Mouse (Mus musculus) midbrain, embryonic 12.5 days (tissue): ENCODE measurements around the gene Fam198a. TPM values are rescaled to one million over a fixed set of nuclear protein-coding genes. Genes with fewer than 3 reads are reported as not detected.

ENCODE experiments used
- ATAC-seq: fragments of 200-750 bp; cut with Nextera tagmentation; 2 replicates; pipeline ENCODE4 v1.8.0; 2017; ENCODE audit warnings: low read depth, moderate TSS enrichment, moderate library complexity; ENCODE audit not compliant: low FRiP score
- H3K27ac ChIP-seq: fragments of 300-500 bp; sonication (generic); replicated peaks from 2 replicates; pipeline ENCODE4 v1.5.1; 2016; ENCODE audit warnings: mild to moderate bottlenecking
- H3K27me3 ChIP-seq: fragments of 300-500 bp; sonication (generic); 2 replicates; pipeline ENCODE4 v1.6.1; 2016; ENCODE audit warnings: mild to moderate bottlenecking
- H3K36me3 ChIP-seq: fragments of 300-500 bp; sonication (generic); 2 replicates; pipeline ENCODE4 v1.6.1; 2016
- H3K4me1 ChIP-seq: fragments of 300-500 bp; sonication (generic); 2 replicates; pipeline ENCODE4 v1.6.1; 2016
- H3K4me2 ChIP-seq: fragments of 300-500 bp; sonication (generic); replicated peaks from 2 replicates; pipeline ENCODE4 v1.6.1; 2016; ENCODE audit warnings: mild to moderate bottlenecking, moderate library complexity
- H3K4me3 ChIP-seq: fragments of 300-500 bp; sonication (generic); 2 replicates; pipeline ENCODE4 v1.5.1; 2016; ENCODE audit warnings: mild to moderate bottlenecking
- H3K9ac ChIP-seq: fragments of 300-500 bp; sonication (generic); replicated peaks from 2 replicates; pipeline ENCODE4 v1.6.1; 2016; ENCODE audit warnings: mild to moderate bottlenecking, moderate library complexity
- H3K9me3 ChIP-seq: fragments of 300-500 bp; sonication (generic); 2 replicates; pipeline ENCODE4 v1.6.1; 2016; ENCODE audit warnings: mild to moderate bottlenecking
- WGBS: fragments of 180-500 bp; shearing (Covaris S2); methylation state at CpG from one replicate; pipeline ENCODE4 v1.1.7; 2016; 5-methylcytosine and 5-hydroxymethylcytosine counted together
- polyA plus RNA-seq: library from polyadenylated mRNA; unstranded; fragments of >200 nt; fragmentation: Nextera tagmentation; extraction: Ambion mirVana; gene quantifications from 2 replicates; pipeline ENCODE4 v1.2.1, GENCODE M21; 2016

Fam198a gene
- polyA plus RNA-seq, 1 experiment from 2014 or later: 1.0 TPM

DNA sequence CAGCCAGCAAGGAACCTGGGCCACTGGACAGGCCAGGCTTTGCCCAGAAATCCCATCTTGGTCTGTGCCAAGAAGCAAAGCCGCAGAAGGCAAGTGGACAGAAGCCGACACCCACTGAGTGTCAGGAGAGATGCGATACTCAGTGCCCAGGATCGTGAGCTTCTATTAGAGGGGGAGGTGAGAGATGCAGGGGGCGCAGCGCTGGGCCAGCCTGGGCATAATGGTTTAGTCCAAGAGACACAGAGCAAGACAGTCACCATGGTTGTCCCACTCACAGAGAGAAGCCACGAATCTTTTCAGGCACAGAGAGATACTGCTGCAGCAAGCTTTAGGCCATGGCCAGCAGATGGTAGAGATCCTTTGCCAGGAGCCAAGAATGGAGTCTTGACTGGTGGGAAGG lies 14.2 kb downstream of the Fam198a start:
- H3K9ac ChIP-seq: no peak overlapping the region
- H3K4me1 ChIP-seq: no peaks in the 10 kb centered on the region
- H3K27me3 ChIP-seq: no peaks in the 10 kb centered on the region
- H3K9me3 ChIP-seq: no peaks in the 10 kb centered on the region
- no peak overlapping the region for H3K27ac ChIP-seq
- H3K36me3 ChIP-seq: no peaks in the 10 kb centered on the region
- 93% methylated on average over 7 of the region's 7 CpGs for WGBS
- H3K4me2 ChIP-seq: no peak overlapping the region
- no peak overlapping the region for H3K4me3 ChIP-seq
- ATAC-seq: no peak

DNA sequence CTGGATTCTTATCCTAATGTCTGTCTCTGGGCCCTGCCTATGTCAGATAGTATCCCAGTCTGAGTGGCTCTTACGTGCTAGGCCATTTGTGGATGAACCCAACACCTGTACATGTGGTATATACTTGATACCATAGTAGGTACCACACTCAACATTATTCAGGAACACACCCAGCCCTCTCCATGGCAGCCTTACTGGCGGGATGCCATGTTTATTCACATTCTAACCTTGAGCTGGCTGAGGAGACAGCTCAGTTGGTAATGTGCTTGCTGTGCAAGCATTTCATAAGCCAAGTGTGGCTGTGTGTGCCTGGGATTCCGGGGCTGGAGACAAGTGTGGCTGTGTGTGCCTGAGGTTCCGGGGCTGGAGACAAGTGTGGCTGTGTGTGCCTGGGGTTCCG lies 17.5 kb downstream of the Fam198a start:
- H3K27ac ChIP-seq: no peak overlapping the region
- WGBS: 86% methylated on average over 5 of the region's 5 CpGs
- no peak overlapping the region for H3K4me2 ChIP-seq
- H3K9ac ChIP-seq: no peak overlapping the region
- H3K36me3 ChIP-seq: no peaks in the 10 kb centered on the region
- H3K9me3 ChIP-seq: no peaks in the 10 kb centered on the region
- no peaks in the 10 kb centered on the region for H3K4me1 ChIP-seq
- no peak for ATAC-seq
- no peaks in the 10 kb centered on the region for H3K27me3 ChIP-seq
- no peak overlapping the region for H3K4me3 ChIP-seq

DNA sequence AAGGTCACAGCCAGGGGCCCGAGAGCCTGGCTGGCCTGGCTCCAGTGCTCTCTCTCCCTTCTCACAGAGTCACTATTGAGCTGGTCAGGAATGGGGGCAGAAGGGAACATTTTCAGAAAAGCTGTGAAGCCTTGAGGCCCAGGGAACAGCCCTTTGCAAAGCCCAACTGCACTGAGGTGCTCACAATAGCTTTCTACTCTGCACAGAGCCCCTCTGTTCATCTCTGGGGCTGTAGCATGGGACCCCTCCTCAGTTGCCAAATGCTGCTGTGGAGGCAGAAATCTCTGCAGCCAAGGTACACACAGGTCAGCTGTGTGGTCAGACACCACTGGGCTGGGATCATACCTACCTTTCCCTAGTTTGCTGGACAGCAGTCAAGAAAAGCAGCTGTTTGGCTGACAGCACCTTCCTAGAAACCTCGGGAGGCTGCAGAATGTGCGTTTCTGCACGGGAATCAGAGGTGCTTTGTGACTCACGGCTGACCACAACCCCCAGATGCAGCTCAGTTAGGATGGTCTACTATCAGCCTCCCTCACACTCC lies 19.1 kb downstream of the Fam198a start:
- no peaks in the 10 kb centered on the region for H3K9me3 ChIP-seq
- H3K27ac ChIP-seq: no peak overlapping the region
- H3K4me1 ChIP-seq: no peaks in the 10 kb centered on the region
- H3K27me3 ChIP-seq: no peaks in the 10 kb centered on the region
- WGBS: 61% methylated on average over 5 of the region's 5 CpGs
- no peaks in the 10 kb centered on the region for H3K36me3 ChIP-seq
- H3K9ac ChIP-seq: no peak overlapping the region
- H3K4me2 ChIP-seq: no peak overlapping the region
- ATAC-seq: no peak
- no peak overlapping the region for H3K4me3 ChIP-seq

DNA sequence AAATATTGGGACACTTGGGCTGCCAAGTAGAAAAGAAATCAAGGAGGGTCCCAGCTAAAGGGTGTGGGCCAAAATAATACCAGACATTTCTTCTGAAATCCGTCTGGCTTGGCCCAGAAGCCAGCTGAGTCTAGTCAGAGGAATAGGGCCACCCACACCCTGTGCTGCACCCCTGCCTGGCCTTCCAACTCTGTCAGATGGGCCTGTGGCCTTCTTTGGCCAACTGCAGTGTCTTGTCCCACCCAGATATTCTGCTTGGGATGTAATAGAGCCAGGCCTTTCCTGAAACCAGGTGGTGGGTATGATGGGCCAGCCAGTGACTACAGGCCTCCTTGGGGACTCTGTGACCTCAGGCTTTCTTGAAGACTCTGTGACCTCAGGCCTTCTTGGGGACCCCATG lies 22.4 kb downstream of the Fam198a start:
- Histone ChIP-seq H3K27ac (no peak overlapping the region), H3K27me3 (no peaks in the 10 kb centered on the region), H3K36me3 (no peaks in the 10 kb centered on the region), H3K9ac (no peak overlapping the region), H3K9me3 (no peaks in the 10 kb centered on the region), H3K4me3 (no peak overlapping the region), H3K4me2 (no peak overlapping the region), H3K4me1 (no peaks in the 10 kb centered on the region)
- no peak for ATAC-seq
- 55% methylated on average over 1 of the region's 1 CpGs for WGBS

DNA sequence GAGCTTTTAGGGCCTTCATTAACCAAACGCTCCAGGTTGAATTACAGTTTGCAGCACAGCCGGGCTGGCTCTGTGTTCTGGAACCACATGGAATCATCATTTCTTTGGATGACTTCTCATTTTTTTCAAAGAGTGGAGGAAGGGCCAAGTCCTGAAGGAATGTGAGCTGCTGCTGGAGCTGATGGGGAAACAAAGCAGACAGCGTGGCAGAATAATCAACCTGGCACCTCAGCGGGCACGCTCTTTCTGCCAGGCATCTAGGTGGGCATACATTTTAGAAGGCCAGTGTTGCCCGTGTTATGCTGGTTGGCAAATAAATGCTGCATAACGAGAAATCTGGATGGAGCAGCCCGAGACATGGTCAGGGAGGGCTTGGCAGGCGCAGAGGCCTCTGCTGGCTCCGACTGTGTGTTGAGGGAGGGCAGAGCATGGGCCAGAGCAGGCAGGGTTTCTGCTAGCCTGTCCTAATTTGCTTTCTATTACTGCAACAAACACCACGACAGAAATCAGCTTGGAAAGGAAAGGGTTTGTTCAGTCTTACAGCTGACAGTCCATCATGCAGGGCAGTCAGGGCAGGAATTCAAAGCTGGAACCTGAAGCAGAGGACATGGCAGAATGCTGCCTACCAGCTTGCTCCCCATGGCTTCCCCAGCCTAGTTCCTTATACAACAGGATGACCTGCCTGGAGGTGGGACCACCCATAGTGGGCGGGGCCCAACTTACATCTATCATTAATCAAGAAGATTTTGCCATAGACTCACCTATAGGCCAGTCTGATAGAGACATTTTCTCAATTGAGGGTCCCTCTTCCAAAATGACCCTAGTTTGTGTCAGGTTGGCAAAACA lies 23.6 kb downstream of the Fam198a start:
- H3K27me3 ChIP-seq: no peaks in the 10 kb centered on the region
- no peak overlapping the region for H3K9ac ChIP-seq
- 90% methylated on average over 12 of the region's 12 CpGs for WGBS
- no peaks in the 10 kb centered on the region for H3K36me3 ChIP-seq
- no peak for ATAC-seq
- no peak overlapping the region for H3K27ac ChIP-seq
- no peak overlapping the region for H3K4me3 ChIP-seq
- H3K4me1 ChIP-seq: no peaks in the 10 kb centered on the region
- no peak overlapping the region for H3K4me2 ChIP-seq
- no peaks in the 10 kb centered on the region for H3K9me3 ChIP-seq

DNA sequence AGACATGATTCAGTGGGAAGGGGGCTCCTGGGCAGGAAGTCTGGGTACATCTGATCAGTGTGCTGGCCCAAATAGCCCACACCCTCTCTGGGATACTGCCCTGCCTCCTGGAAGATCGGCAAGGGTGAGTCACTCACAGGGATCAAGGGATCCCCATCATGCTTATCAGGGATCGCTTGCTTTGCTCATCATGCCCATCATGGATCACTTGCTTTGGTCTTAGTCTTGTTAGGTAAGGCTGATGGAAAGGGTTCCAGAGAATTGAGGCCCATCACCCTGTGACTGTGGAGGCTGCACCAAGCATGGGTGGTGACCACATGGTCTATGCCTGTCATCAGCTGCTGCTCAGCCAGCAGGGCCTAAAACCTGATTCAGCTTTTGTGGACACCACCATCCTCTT lies 24.5 kb downstream of the Fam198a start:
- Histone ChIP-seq H3K4me2 (no peak overlapping the region), H3K36me3 (no peaks in the 10 kb centered on the region), H3K27ac (no peak overlapping the region), H3K4me3 (no peak overlapping the region), H3K9me3 (no peaks in the 10 kb centered on the region), H3K27me3 (no peaks in the 10 kb centered on the region), H3K4me1 (no peaks in the 10 kb centered on the region), H3K9ac (no peak overlapping the region)
- no peak for ATAC-seq
- 81% methylated on average over 2 of the region's 2 CpGs for WGBS

DNA sequence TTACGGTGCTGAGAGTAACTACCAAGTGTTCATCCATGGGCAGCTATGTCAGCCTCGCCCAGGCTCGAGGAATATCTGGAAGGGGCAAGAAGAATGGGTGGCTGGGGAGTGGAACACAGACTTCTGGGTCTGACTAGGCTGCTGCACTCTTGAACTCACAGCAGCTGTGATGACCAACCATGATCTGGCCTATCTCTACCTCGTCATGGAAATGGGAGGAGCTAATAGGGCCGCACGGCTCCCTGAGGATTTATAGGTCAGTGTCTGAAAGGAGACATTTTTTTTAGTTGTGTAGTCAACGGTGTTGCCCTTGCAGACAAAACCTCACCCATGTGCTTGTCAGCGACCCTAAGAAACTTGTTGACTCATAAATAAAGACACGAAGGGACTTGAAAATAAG lies 30.3 kb downstream of the Fam198a start:
- peaks cover 13% of the 10 kb centered on the region for H3K36me3 ChIP-seq
- no peak for ATAC-seq
- no peak overlapping the region for H3K27ac ChIP-seq
- peaks cover 2% of the 10 kb centered on the region; the same call in 1 of the 2 replicates for H3K4me1 ChIP-seq
- no peaks in the 10 kb centered on the region for H3K9me3 ChIP-seq
- no peak overlapping the region for H3K4me2 ChIP-seq
- 87% methylated on average over 9 of the region's 9 CpGs for WGBS
- no peak overlapping the region for H3K4me3 ChIP-seq
- H3K9ac ChIP-seq: no peak overlapping the region
- H3K27me3 ChIP-seq: no peaks in the 10 kb centered on the region

DNA sequence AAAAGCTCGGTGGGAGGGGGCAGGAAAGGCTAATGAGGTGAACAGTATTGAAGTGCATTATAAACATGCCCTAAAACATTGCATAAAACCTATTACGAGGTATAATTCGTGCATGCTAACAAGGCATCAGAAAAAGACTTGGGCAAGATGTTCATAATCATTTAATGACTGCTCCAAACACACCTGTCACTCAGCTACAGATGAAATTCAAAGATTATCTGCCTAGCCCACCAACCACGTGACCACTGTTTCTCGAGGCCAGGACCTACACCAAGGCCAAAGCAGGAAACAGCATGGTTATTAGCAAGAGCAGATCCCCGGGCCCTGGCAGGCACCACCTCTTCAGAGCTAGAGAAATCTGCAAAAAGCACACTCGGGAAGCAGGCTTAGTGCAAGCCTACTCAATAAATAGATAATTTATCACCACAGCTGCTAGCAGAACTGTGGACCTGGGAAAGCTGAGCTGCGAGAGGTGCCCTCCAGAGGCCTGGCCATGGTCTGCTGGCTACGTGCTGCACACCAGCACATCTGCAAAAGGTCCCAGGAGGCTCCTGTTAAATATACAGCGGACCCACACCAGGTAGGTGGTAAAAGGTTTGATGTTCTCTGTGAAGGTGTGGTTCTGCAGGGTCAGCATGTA lies 30.8 kb downstream of the Fam198a start:
- H3K36me3 ChIP-seq: peaks cover 13% of the 10 kb centered on the region
- H3K9me3 ChIP-seq: no peaks in the 10 kb centered on the region
- no peaks in the 10 kb centered on the region for H3K27me3 ChIP-seq
- 85% methylated on average over 10 of the region's 10 CpGs for WGBS
- no peak overlapping the region for H3K9ac ChIP-seq
- no peak for ATAC-seq
- no peak overlapping the region for H3K27ac ChIP-seq
- no peak overlapping the region for H3K4me3 ChIP-seq
- H3K4me1 ChIP-seq: peaks cover 2% of the 10 kb centered on the region; the same call in 1 of the 2 replicates
- no peak overlapping the region for H3K4me2 ChIP-seq

DNA sequence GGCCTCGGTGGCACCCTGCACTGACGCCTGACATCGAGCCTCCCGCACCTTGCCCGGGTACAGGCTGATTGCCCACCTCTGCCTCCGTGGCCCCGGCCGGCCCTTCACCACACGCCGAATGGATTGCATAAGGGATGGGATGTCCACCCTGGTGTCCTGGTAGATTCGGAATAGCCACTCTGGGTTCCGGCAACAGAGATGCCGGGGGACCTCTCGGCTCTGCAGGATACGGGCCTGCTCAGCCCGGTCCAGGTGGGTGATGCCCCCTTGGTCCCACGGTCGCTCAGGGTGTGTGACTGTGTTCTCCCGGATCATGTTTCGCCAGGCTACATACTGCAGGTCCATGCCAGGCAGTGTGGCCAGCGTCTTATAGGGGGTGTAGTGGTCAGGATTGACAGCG lies 31.4 kb downstream of the Fam198a start:
- H3K4me1 ChIP-seq: peaks cover 2% of the 10 kb centered on the region; the same call in 1 of the 2 replicates
- no peak overlapping the region for H3K4me2 ChIP-seq
- no peak overlapping the region for H3K4me3 ChIP-seq
- H3K36me3 ChIP-seq: peaks cover 13% of the 10 kb centered on the region
- no peaks in the 10 kb centered on the region for H3K9me3 ChIP-seq
- ATAC-seq: no peak
- no peak overlapping the region for H3K9ac ChIP-seq
- H3K27ac ChIP-seq: no peak overlapping the region
- 95% methylated on average over 22 of the region's 22 CpGs for WGBS
- no peaks in the 10 kb centered on the region for H3K27me3 ChIP-seq

DNA sequence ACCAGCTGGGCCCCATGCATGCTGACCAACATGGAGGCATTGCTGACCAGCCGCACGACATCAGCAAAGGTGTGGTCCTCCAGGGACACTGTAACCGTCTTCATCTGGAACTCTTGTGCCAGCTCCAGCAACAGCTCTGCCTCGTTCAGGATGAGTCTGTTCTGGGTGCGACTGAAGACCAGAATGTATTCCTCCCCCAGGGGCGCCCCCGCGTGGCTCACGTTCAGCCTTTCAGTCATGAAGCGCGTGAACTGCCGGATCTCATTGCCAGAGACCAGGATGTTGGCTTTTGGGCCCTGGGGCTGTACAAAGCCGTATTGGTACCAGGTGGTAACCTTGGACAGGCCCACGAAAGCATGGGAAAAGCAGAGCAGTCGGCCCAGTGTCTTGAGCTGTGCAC lies 31.9 kb downstream of the Fam198a start:
- Histone ChIP-seq H3K4me2 (no peak overlapping the region), H3K9ac (no peak overlapping the region), H3K36me3 (peaks cover 13% of the 10 kb centered on the region), H3K27me3 (no peaks in the 10 kb centered on the region), H3K4me1 (peaks cover 2% of the 10 kb centered on the region; the same call in 1 of the 2 replicates), H3K9me3 (no peaks in the 10 kb centered on the region), H3K4me3 (no peak overlapping the region), H3K27ac (no peak overlapping the region)
- WGBS: 93% methylated on average over 15 of the region's 15 CpGs
- ATAC-seq: no peak

DNA sequence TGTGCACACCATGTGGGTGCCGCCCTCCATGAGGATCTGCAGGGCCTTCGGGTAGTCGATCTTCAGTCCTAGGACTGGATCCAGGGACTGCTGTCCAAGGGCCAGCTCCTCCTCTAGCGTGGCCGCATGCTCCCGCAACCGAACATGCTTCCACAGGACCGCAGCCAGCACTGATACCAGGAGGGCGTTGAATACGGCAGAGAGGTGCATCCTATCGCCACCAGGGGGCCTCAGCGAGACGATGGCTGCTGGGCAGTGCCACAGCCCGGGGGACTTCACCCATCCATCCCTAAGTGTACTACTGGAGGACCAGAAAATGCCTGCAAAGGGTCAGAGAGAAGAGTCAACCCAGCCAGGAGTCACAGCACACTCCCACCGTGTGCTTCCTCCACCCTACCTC lies 32.7 kb downstream of the Fam198a start:
- no peak overlapping the region for H3K27ac ChIP-seq
- peak; percentile 44; the same call in 1 of the 2 replicates for ATAC-seq
- H3K9ac ChIP-seq: no peak overlapping the region
- H3K9me3 ChIP-seq: no peaks in the 10 kb centered on the region
- peaks cover 13% of the 10 kb centered on the region for H3K36me3 ChIP-seq
- no peak overlapping the region for H3K4me3 ChIP-seq
- 56% methylated on average over 15 of the region's 15 CpGs for WGBS
- H3K27me3 ChIP-seq: no peaks in the 10 kb centered on the region
- H3K4me1 ChIP-seq: peaks cover 2% of the 10 kb centered on the region; the same call in 1 of the 2 replicates
- H3K4me2 ChIP-seq: no peak overlapping the region
